Mouse (Mus musculus): Measurements from ENCODE around the gene Olfr554.

DNA sequence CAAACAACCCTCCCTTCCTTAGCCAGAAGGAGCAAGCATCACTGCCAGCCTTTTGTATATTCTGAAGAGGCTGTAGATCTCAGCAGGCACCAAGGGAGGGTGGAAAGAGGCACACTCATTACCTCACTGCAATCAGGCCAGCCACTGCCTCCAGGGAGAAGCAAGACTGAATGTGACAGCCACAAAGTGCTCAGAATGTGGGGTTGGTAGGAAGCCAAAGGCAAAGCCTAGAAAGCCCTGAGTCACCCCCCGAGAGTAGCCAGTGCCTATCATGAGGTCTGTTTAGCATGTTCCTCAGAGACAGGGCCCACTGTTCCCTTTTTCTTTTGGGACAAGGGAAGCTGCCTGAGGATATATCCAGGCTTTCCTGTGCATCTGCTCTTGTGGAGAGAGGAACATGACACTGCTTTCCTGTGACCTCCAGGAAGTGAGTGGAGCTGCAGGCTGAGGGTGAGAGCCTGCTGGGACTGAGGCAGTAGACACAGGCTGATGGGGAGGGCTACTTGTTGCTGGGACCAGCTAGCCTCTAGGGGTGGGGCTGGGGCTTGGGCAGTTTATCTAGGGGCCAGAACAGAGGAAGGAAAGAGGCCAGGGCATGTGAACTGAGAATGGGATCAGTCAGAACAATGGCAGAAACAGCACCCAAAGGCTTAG lies 40.7 kb upstream of the Olfr554 start, which contains the start of gene Olfr552:
- TF ChIP-seq CTCF (IDR thresholded peaks at IDR 0.05; ENCODE audit: low read depth) (no peak), EP300 (optimal IDR thresholded peaks at IDR 0.05) (no peak)
